Mouse (Mus musculus): ENCODE measurements at regions not wholly inside any gene's neighbourhood (a gene's known extent, or its start where the extent isn't known, plus 50 kb on each side); places are given as distances from the start of the nearest gene placed in this dataset.

- TF ChIP-seq TCF12 (IDR thresholded peaks at IDR 0.05; ENCODE audit: low read depth, low read length) (no peak), IRF4 (IDR thresholded peaks at IDR 0.05; ENCODE audit: low read depth, low read length) (peak; percentile 60), NRF1 (IDR thresholded peaks at IDR 0.05; ENCODE audit: low read depth, low read length) (peak; percentile 68), POLR2A (IDR thresholded peaks at IDR 0.05; ENCODE audit: low read depth, low read length) (no peak), ELF1 (IDR thresholded peaks at IDR 0.05; ENCODE audit: low read depth, low read length) (no peak)
Measured at GRCm38 (mm10) chr10:111619627-111620270, 113.7 kb downstream of the Phlda1 start (continued).

- TF ChIP-seq NRF1 (IDR thresholded peaks at IDR 0.05; ENCODE audit: low read depth, low read length): no peak
- no peak for TF ChIP-seq MAFK (IDR thresholded peaks at IDR 0.05; ENCODE audit: insufficient replicate concordance, low read length)
- no peak for TF ChIP-seq HCFC1 (IDR thresholded peaks at IDR 0.05; ENCODE audit: low read depth, low read length)
- TF ChIP-seq IRF4 (IDR thresholded peaks at IDR 0.05; ENCODE audit: low read depth, low read length): no peak
- no peak for TF ChIP-seq POLR2A (IDR thresholded peaks at IDR 0.05; ENCODE audit: low read depth, low read length)
- no peak for TF ChIP-seq EP300 (IDR thresholded peaks at IDR 0.05; ENCODE audit: low read length)
- TF ChIP-seq ZKSCAN1 (IDR thresholded peaks at IDR 0.05; ENCODE audit: borderline replicate concordance, low read depth, low read length): no peak
- TF ChIP-seq E2F4 (IDR thresholded peaks at IDR 0.05; ENCODE audit: insufficient replicate concordance, low read depth, low read length): no peak
- TF ChIP-seq ZMIZ1 (IDR thresholded peaks at IDR 0.05; ENCODE audit: low read depth, low read length): no peak
- TF ChIP-seq MAZ (IDR thresholded peaks at IDR 0.05; ENCODE audit: low read depth, low read length): no peak
- H3K27ac ChIP-seq (ENCODE audit: insufficient read depth, low read depth): no peak overlapping the region
- no peak overlapping the region for H3K4me3 ChIP-seq (replicated peaks in 1 of 3; ENCODE audit: low read depth in 2 of 3, low read length in 2 of 3, poor library complexity in 1 of 3)
- no peak overlapping the region for H3K9ac ChIP-seq (ENCODE audit: insufficient read depth, low read depth)
- no peaks in the 10 kb centered on the region for H3K79me2 ChIP-seq (replicated peaks; ENCODE audit: control insufficient read depth, extremely low read depth, insufficient read depth, poor library complexity, severe bottlenecking)
- dilution Hi-C loops (cut with MboI; ENCODE audit: extremely low pct_ligation_motif_present, extremely low pct_unique_long_range_greater_than_20kb, low sequenced_read_pairs): no loop called here
- H3K27me3 ChIP-seq (replicated peaks): no peaks in the 10 kb centered on the region
- H3K36me3 ChIP-seq (replicated peaks in 1 of 2; ENCODE audit: control insufficient read depth in 1 of 2, insufficient read depth in 1 of 2, low read length in 1 of 2): no peaks in the 10 kb centered on the region
- peaks cover 0 to 4% of the 10 kb centered on the region in 2 experiments; a peak in 1 of 4 replicates for H3K4me1 ChIP-seq (ENCODE audit: control insufficient read depth in 1 of 2, insufficient read depth in 2 of 2)
- H3K4me2 ChIP-seq (ENCODE audit: insufficient read depth, low read depth, poor library complexity, severe bottlenecking): no peak overlapping the region
- no peak for DNase-seq (ENCODE audit: extremely low read depth)
- in situ Hi-C loops (cut with MboI; ENCODE audit: low pct_ligation_motif_present, low pct_unique_long_range_greater_than_20kb, low sequenced_read_pairs): no loop called here
- no peaks in the 10 kb centered on the region for H3K9me3 ChIP-seq (replicated peaks; ENCODE audit: low read length)
Measured at GRCm38 (mm10) chr10:111620927-111621676, 115.0 kb downstream of the Phlda1 start.

- H3K4me1 ChIP-seq (ENCODE audit: control insufficient read depth in 1 of 2, insufficient read depth in 2 of 2): peaks cover 0 to 4% of the 10 kb centered on the region in 2 experiments; a peak in 1 of 4 replicates
- H3K79me2 ChIP-seq (replicated peaks; ENCODE audit: control insufficient read depth, extremely low read depth, insufficient read depth, poor library complexity, severe bottlenecking): no peaks in the 10 kb centered on the region
- no peaks in the 10 kb centered on the region for H3K36me3 ChIP-seq (replicated peaks in 1 of 2; ENCODE audit: control insufficient read depth in 1 of 2, insufficient read depth in 1 of 2, low read length in 1 of 2)
- H3K27ac ChIP-seq (ENCODE audit: insufficient read depth, low read depth): no peak overlapping the region
- H3K27me3 ChIP-seq (replicated peaks): no peaks in the 10 kb centered on the region
- H3K9me3 ChIP-seq (replicated peaks; ENCODE audit: low read length): no peaks in the 10 kb centered on the region
- dilution Hi-C loops (cut with MboI; ENCODE audit: extremely low pct_ligation_motif_present, extremely low pct_unique_long_range_greater_than_20kb, low sequenced_read_pairs): no loop called here
- H3K4me3 ChIP-seq (replicated peaks in 1 of 3; ENCODE audit: low read depth in 2 of 3, low read length in 2 of 3, poor library complexity in 1 of 3): no peak overlapping the region
- no peak for DNase-seq (ENCODE audit: extremely low read depth)
- in situ Hi-C loops (cut with MboI; ENCODE audit: low pct_ligation_motif_present, low pct_unique_long_range_greater_than_20kb, low sequenced_read_pairs): no loop called here
- H3K9ac ChIP-seq (ENCODE audit: insufficient read depth, low read depth): no peak overlapping the region
- H3K4me2 ChIP-seq (ENCODE audit: insufficient read depth, low read depth, poor library complexity, severe bottlenecking): no peak overlapping the region
- no peak for TF ChIP-seq POLR2AphosphoS2 (IDR thresholded peaks at IDR 0.05; ENCODE audit: low read depth, low read length)
- TF ChIP-seq SIN3A (IDR thresholded peaks at IDR 0.05; ENCODE audit: low read length): no peak
- TF ChIP-seq ZNF384 (IDR thresholded peaks at IDR 0.05; ENCODE audit: low read depth, low read length): no peak
- TF ChIP-seq IRF4 (IDR thresholded peaks at IDR 0.05; ENCODE audit: low read depth, low read length): no peak
- TF ChIP-seq NELFE (IDR thresholded peaks at IDR 0.05; ENCODE audit: low read depth, low read length): no peak
- TF ChIP-seq ZKSCAN1 (IDR thresholded peaks at IDR 0.05; ENCODE audit: borderline replicate concordance, low read depth, low read length): no peak
- no peak for TF ChIP-seq JUND (conservative IDR thresholded peaks at IDR 0.05; ENCODE audit: low read depth, low read length)
- no peak for TF ChIP-seq GABPA (IDR thresholded peaks at IDR 0.05; ENCODE audit: insufficient replicate concordance, low read depth, low read length)
- no peak for TF ChIP-seq RAD21 (IDR thresholded peaks at IDR 0.05; ENCODE audit: low read depth, low read length)
- no peak for TF ChIP-seq CTCF (conservative IDR thresholded peaks at IDR 0.05 in 1 of 2, IDR thresholded peaks at IDR 0.05 in 1 of 2; ENCODE audit: low read depth in 2 of 2, low read length in 2 of 2)
- TF ChIP-seq TCF12 (IDR thresholded peaks at IDR 0.05; ENCODE audit: low read depth, low read length): no peak
- TF ChIP-seq MAZ (IDR thresholded peaks at IDR 0.05; ENCODE audit: low read depth, low read length): no peak
- no peak for TF ChIP-seq USF2 (conservative IDR thresholded peaks at IDR 0.05; ENCODE audit: low read depth, low read length)
- no peak for TF ChIP-seq POLR2A (IDR thresholded peaks at IDR 0.05; ENCODE audit: low read depth, low read length)
- no peak for TF ChIP-seq JUN (IDR thresholded peaks at IDR 0.05; ENCODE audit: insufficient read depth, low read depth, low read length)
Measured at GRCm38 (mm10) chr10:111622789-111623188, 116.7 kb downstream of the Phlda1 start.
